Mouse (Mus musculus) testis, adult 2 months (tissue): ENCODE data around the gene Sash3. TPM values are rescaled to one million over a fixed set of nuclear protein-coding genes. Genes with fewer than 3 reads are reported as not detected.

Experiments used
- H3K27ac ChIP-seq: fragments of 200-500 bp; 2 replicates; pipeline ENCODE4 v1.5.1; 2012; ENCODE audit warnings: low read depth, low read length; ENCODE audit not compliant: control insufficient read depth, insufficient read depth
- H3K27me3 ChIP-seq: fragments of 200-500 bp; 2 replicates; pipeline ENCODE4 v1.6.1; 2012; ENCODE audit warnings: mild to moderate bottlenecking, low read length, moderate library complexity; ENCODE audit not compliant: control insufficient read depth, insufficient read depth
- H3K36me3 ChIP-seq: fragments of 200-500 bp; 2 replicates; pipeline ENCODE4 v1.6.1; 2012; ENCODE audit warnings: mild to moderate bottlenecking, low read length; ENCODE audit not compliant: control insufficient read depth, insufficient read depth
- H3K4me1 ChIP-seq: fragments of 200-500 bp; 2 replicates; pipeline ENCODE4 v1.6.1; 2012; ENCODE audit warnings: low read length; ENCODE audit not compliant: control insufficient read depth, insufficient read depth
- H3K4me3 ChIP-seq: fragments of 200-500 bp; 2 replicates; pipeline ENCODE4 v1.5.1; 2012; ENCODE audit warnings: low read depth, mild to moderate bottlenecking, low read length, moderate library complexity, mixed read lengths; ENCODE audit not compliant: control insufficient read depth
- CTCF ChIP-seq: fragments of 200-500 bp; IDR thresholded peaks from 2 replicates; pipeline ENCODE4 v1.5.1; 2012; ENCODE audit warnings: low read depth, mild to moderate bottlenecking, inconsistent platforms, low read length, moderate library complexity; ENCODE audit not compliant: control insufficient read depth, insufficient read depth, insufficient replicate concordance
- POLR2A ChIP-seq: fragments of 200-500 bp; IDR thresholded peaks from 2 replicates; pipeline ENCODE4 v1.6.1; 2012; ENCODE audit warnings: low read depth, mild to moderate bottlenecking, inconsistent platforms, low read length, moderate library complexity; ENCODE audit not compliant: control insufficient read depth
- polyA plus RNA-seq: library from polyadenylated mRNA; depleted of rRNA; stranded (reverse); fragments of >200 nt; gene quantifications from 2 replicates; pipeline ENCODE4 v1.2.3, GENCODE M21; 2012; rRNA removed

Gene Sash3
- 0.75 and 0.91 TPM in 2 replicates for polyA plus RNA-seq

DNA sequence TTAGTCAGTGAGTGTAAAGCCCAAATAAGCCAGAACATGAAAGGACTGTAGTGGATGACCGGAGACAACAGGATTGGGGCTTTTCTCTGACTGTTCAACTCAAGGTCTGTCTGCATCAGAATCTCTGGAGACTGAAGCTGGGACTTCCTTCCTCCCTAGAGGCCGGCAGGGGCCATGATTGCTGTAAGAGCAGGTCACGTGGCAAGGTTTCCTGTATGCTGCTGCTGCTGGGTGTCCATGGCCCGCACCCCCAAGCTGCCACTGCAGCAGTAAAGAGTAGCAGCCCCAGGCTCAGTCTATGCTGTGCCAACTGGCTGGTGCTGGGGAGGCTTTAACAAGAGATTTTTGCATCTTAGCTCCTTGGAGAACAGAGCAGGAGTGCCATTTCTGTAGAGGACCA lies at the start of gene Sash3:
Gene Sash3 (plus strand): TSS at position 175 of the 400 bp plus-strand sequence.
- Histone ChIP-seq H3K27ac (no peak within 1 kb of the TSS), H3K4me1 (peaks cover 2% of the 10 kb centered on the region; the same call in 1 of the 2 replicates), H3K27me3 (no peaks in the 10 kb centered on the region), H3K36me3 (no peaks in the 10 kb centered on the region), H3K4me3 (no peak within 1 kb of the TSS)
- no peak for TF ChIP-seq POLR2A
- TF ChIP-seq CTCF: no peak

DNA sequence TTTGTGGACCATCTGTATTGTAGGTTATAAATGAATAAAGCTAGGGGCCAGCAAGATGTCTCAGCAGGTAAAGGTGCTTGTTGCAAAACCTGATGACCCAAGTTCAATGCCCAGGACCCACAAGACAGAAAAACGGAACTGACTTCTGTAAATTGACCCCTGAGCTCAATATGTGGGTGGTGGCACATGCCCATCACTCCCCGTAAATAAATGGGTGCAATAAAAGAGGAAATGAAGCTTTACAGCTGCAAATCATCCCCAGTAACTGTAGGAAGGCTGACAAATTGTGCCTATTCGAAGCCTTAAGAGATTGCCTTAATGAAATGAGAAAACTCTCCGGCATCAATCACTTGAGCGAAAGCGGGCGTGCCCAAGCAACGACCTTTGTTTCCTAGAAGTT lies 49.7 kb upstream of the Sash3 start:
- Histone ChIP-seq H3K4me1 (no peaks in the 10 kb centered on the region), H3K36me3 (no peaks in the 10 kb centered on the region), H3K27me3 (no peaks in the 10 kb centered on the region), H3K4me3 (no peak overlapping the region), H3K27ac (no peak overlapping the region)
- no peak for TF ChIP-seq POLR2A
- TF ChIP-seq CTCF: no peak

DNA sequence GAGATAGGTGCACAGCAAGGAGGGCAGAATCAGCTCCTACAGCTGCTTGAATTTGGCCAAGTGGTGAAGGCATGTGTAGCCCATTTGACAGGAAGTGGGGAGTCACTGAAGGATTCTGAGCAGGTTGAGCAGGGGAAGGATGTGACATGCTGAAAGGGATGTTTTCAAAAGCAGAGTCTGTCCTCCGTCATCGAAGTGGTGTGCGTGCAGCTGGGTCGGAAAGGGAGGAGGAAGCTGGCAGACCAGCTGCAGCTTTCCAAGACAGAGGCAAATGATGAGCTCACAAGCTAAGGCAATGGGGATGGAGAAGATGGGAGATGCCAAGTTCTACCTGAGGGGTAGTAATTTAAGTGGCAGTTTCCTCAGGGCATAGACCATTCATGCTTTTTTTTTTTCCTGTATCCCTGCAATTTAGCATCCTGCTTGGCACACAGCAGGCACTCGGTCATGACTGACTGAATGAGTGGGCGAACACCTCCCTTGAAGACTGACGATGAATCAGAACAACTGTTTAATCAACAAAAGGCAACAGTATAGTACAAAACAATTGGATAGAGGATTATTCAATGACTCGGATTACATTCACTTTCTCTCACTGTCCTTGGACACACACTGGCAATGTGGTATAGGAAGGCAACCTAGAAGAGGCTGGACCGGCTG lies 47.6 kb upstream of the Sash3 start:
- Histone ChIP-seq H3K4me3 (no peak overlapping the region), H3K27ac (no peak overlapping the region), H3K4me1 (no peaks in the 10 kb centered on the region), H3K36me3 (no peaks in the 10 kb centered on the region), H3K27me3 (no peaks in the 10 kb centered on the region)
- no peak for TF ChIP-seq CTCF
- no peak for TF ChIP-seq POLR2A

DNA sequence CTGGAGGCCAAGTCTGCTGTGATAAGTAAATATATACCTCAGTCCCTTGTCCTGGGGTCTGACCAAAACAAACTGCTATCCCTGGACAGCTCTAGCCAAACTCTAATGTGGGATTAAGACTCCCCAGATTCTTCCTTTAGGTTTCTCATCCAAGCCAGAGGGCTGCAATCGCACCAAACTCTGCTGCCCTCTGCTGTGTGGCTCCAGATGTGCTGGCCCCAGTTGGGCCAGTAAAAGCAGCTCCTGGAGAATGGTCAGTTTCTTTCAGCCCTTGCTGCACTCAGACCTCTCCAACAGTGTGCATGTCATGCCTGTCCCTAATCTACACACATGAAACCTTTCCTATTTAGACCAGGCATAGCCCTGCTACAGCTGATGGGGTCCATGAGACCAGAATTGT lies 46.4 kb upstream of the Sash3 start:
- TF ChIP-seq CTCF (peak; percentile 19; the same call in 1 of the 2 replicates), POLR2A (no peak)
- no peak overlapping the region for H3K4me3 ChIP-seq
- H3K27ac ChIP-seq: no peak overlapping the region
- no peaks in the 10 kb centered on the region for H3K27me3 ChIP-seq
- H3K4me1 ChIP-seq: no peaks in the 10 kb centered on the region
- H3K36me3 ChIP-seq: no peaks in the 10 kb centered on the region

DNA sequence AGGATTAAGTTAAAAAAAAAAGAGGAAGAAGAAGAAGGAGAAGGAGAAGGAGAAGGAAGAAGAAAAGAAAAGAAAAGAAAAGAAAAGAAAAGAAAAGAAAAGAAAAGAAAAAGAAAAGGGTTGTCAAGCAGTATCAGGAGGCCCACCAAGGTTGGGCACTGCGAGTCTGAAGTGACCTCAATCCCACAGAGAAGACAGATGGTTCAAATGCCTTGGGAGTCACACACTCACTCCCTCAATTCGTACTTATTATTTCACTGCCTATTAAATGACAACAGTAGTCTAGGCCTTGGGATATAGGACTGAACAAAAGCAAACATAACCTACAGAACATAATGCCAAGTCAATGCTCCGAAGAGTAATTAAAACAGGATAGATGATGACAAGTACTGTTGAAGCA lies 43.0 kb upstream of the Sash3 start:
- no peaks in the 10 kb centered on the region; the same call in 1 of the 2 replicates for H3K4me1 ChIP-seq
- no peak for TF ChIP-seq CTCF
- H3K4me3 ChIP-seq: no peak overlapping the region
- no peaks in the 10 kb centered on the region for H3K36me3 ChIP-seq
- no peak overlapping the region for H3K27ac ChIP-seq
- H3K27me3 ChIP-seq: no peaks in the 10 kb centered on the region

DNA sequence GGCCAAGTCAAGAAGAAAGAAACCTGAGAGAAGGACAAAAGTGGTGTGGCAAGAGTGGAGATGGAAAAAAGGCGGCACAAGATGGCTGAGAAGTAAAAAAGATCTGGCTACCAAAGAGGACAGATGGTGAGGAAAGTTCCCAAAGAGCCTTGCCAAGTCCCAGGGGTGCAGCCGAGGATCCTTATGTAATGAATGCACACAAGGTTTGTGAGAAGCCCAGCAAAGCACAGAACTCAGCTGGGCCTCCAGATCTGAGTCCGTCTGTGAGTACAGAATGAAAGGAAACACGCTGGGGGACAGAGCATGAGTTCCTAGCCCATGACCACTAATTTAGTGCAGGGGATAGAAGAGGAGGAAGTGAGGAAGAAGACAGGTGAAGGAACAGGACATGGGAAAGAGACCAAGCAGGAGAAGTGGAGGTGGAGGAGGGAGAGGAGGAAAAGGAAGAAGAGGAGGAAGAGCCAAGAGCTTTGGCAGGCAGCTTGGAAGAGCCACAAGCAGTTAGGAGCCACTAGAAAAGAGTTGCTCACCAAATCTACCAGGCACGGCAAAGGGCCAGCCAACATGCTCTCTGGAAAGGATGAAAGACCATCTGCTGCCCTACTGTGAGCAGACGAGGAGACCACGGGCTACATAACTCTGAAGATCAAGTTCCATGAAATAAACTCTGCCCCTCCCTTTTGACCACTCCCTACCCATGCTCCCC lies 41.3 kb upstream of the Sash3 start:
- Histone ChIP-seq H3K36me3 (no peaks in the 10 kb centered on the region), H3K27me3 (no peaks in the 10 kb centered on the region), H3K4me3 (no peak overlapping the region), H3K4me1 (no peaks in the 10 kb centered on the region; the same call in 1 of the 2 replicates), H3K27ac (no peak overlapping the region)
- TF ChIP-seq CTCF (no peak), POLR2A (no peak)

DNA sequence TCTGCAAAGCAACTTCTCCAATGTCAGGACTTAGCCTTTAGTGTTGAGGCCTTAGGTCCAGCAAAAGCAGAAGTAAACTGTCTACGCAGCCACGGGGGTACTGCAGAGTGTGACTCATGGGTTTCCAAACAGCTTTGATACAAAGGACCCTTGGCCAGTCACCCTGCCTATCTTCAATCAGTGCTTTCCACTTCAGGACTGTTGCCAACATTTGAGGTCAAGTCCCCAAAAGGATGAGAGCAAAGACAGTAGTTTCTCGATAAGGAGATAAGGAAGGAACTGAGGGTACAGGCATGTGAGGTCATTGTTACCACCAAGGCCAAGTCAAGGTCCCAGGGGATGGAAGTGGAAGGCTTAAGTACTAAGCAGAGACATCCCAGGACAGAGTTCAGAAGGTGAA lies 40.0 kb upstream of the Sash3 start:
- H3K27me3 ChIP-seq: no peaks in the 10 kb centered on the region
- H3K27ac ChIP-seq: peak overlapping the region; percentile 32; the same call in 1 of the 2 replicates
- H3K4me1 ChIP-seq: no peaks in the 10 kb centered on the region; the same call in 1 of the 2 replicates
- TF ChIP-seq POLR2A (no peak), CTCF (no peak)
- no peaks in the 10 kb centered on the region for H3K36me3 ChIP-seq
- no peak overlapping the region for H3K4me3 ChIP-seq
